Mouse (Mus musculus) midbrain, embryonic 11.5 days (tissue): ENCODE results near the gene Gm266. TPM values are rescaled to one million over a fixed set of nuclear protein-coding genes. Genes with fewer than 3 reads are reported as not detected.
A peak's percentile ranks its signal among the peaks of the same experiment; 100 is the strongest.

ENCODE experiments used
- ATAC-seq: fragments of 200-750 bp; cut with Nextera tagmentation; 2 replicates; pipeline ENCODE4 v1.8.0; 2017; ENCODE audit warnings: moderate TSS enrichment, moderate library complexity; ENCODE audit not compliant: low FRiP score
- DNase-seq: peaks from one replicate; pipeline ENCODE4 v3.0.0; 2015; ENCODE audit warnings: low spot score; ENCODE audit errors: missing footprints
- H3K27ac ChIP-seq: fragments of 300-500 bp; sonication (generic); 2 replicates; pipeline ENCODE4 v1.5.1; 2014; ENCODE audit warnings: low read depth, low read length
- H3K27me3 ChIP-seq: fragments of 300-500 bp; sonication (generic); 2 replicates; pipeline ENCODE4 v1.6.1; 2014; ENCODE audit warnings: mild to moderate bottlenecking, low read length, moderate library complexity, mixed read lengths; ENCODE audit not compliant: control insufficient read depth, insufficient read depth
- H3K36me3 ChIP-seq: fragments of 300-500 bp; sonication (generic); 2 replicates; pipeline ENCODE4 v1.6.1; 2014; ENCODE audit warnings: mild to moderate bottlenecking, low read length, moderate library complexity, mixed read lengths; ENCODE audit not compliant: control insufficient read depth, insufficient read depth
- H3K4me1 ChIP-seq: fragments of 300-500 bp; sonication (generic); 2 replicates; pipeline ENCODE4 v1.6.1; 2014; ENCODE audit warnings: low read length; ENCODE audit not compliant: control insufficient read depth, insufficient read depth
- H3K4me2 ChIP-seq: fragments of 300-500 bp; sonication (generic); 2 replicates; pipeline ENCODE4 v1.6.1; 2014; ENCODE audit warnings: mild to moderate bottlenecking, moderate library complexity
- H3K4me3 ChIP-seq: fragments of 300-500 bp; sonication (generic); 2 replicates; pipeline ENCODE4 v1.5.1; 2014; ENCODE audit warnings: low read depth, low read length
- H3K9ac ChIP-seq: fragments of 300-500 bp; sonication (generic); 2 replicates; pipeline ENCODE4 v1.6.1; 2014; ENCODE audit warnings: low read length
- H3K9me3 ChIP-seq: fragments of 300-500 bp; sonication (generic); 2 replicates; pipeline ENCODE4 v1.6.1; 2016; ENCODE audit warnings: low read length; ENCODE audit not compliant: control insufficient read depth
- WGBS: fragments of 180-500 bp; shearing (Covaris S2); extraction: QIAGEN DNeasy Blood & Tissue Kit; methylation state at CpG from one replicate; pipeline ENCODE4 v1.1.7; 2014; 5-methylcytosine and 5-hydroxymethylcytosine counted together
- polyA plus RNA-seq: library from polyadenylated mRNA; unstranded; fragments of >200 nt; fragmentation: Nextera tagmentation; extraction: Ambion mirVana; gene quantifications from 2 replicates; pipeline ENCODE4 v1.2.1, GENCODE M21; 2014

Gene Gm266
- polyA plus RNA-seq, 1 experiment from 2014 or later, result 6.0 TPM

- no peaks in the 10 kb centered on the region for H3K9me3 ChIP-seq
- H3K4me3 ChIP-seq, result no peak overlapping the region
- no peak overlapping the region for H3K9ac ChIP-seq
- H3K4me1 ChIP-seq, result no peaks in the 10 kb centered on the region
- 69% methylated on average over 1 of the region's 1 CpGs for WGBS
- no peak overlapping the region for H3K27ac ChIP-seq
- no peak for DNase-seq
- H3K4me2 ChIP-seq, result no peak overlapping the region
- H3K27me3 ChIP-seq, result no peaks in the 10 kb centered on the region
- H3K36me3 ChIP-seq, result no peaks in the 10 kb centered on the region
- no peak for ATAC-seq
Observed at GRCm38 (mm10) chr12:111471119-111471518, 14.5 kb downstream of the Gm266 start.

DNA sequence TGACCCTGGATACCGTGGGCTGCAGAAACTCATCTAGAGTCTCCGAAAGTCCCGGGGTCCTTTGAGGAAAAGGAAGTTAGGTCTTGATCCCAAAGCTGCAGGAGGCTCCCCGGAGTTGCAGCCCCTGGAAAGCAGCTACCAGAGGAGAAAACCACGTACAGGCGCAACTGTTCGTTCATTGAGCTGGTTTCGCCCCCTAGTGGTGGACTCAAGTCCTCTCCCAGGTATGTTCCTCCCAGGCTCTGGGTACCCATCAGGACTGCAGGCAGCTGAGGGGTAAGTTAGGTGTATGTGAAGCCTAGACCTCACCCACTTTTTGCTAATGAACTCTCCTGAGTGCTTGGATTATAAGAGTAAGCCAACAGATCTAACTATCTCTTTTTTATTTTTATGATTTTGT lies 16.1 kb downstream of the Gm266 start:
- peak; percentile 57; the same call in 1 of the 2 replicates for ATAC-seq
- WGBS, result 7% methylated on average over 8 of the region's 8 CpGs
- no peaks in the 10 kb centered on the region for H3K27me3 ChIP-seq

GRCm38 (mm10) chr12:111468206-111468605 lies 17.4 kb downstream of the Gm266 start:
- Histone ChIP-seq H3K4me2 (no peak overlapping the region), H3K27me3 (no peaks in the 10 kb centered on the region), H3K4me1 (no peaks in the 10 kb centered on the region), H3K9me3 (no peaks in the 10 kb centered on the region), H3K36me3 (no peaks in the 10 kb centered on the region), H3K4me3 (no peak overlapping the region), H3K9ac (no peak overlapping the region), H3K27ac (no peak overlapping the region)
- no peak for DNase-seq
- no peak for ATAC-seq
- WGBS, result 69% methylated on average over 7 of the region's 7 CpGs

More for the DNA sequence above, 16.1 kb downstream of the Gm266 start:
- Histone ChIP-seq H3K36me3 (no peaks in the 10 kb centered on the region), H3K4me2 (no peak overlapping the region), H3K9ac (no peak overlapping the region), H3K4me3 (no peak overlapping the region), H3K9me3 (no peaks in the 10 kb centered on the region), H3K27ac (no peak overlapping the region), H3K4me1 (no peaks in the 10 kb centered on the region)
- DNase-seq, result peak; percentile 88

DNA sequence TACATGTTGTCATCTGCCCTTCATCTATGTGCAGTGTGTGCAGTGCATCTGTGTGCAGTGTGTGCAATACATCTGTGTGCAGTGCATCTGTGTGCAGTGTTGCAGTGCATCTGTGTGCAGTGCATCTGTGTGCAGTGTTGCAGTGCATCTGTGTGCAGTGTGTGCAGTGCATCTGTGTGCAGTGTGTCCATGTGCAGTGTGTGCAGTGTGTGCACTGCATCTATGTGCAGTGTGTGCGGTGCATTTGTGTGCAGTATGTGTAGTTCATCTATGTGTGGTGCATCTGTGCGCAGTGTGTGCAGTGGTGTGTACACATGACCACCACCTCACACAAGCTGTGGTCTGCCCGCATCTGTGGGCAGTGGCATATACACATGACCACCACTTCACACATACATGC lies 19.3 kb downstream of the Gm266 start:
- no peak overlapping the region for H3K4me2 ChIP-seq
- no peak for DNase-seq
- WGBS, result 95% methylated on average over 3 of the region's 3 CpGs
- H3K27ac ChIP-seq, result no peak overlapping the region
- H3K4me1 ChIP-seq, result no peaks in the 10 kb centered on the region
- H3K9ac ChIP-seq, result no peak overlapping the region
- no peak overlapping the region for H3K4me3 ChIP-seq
- no peaks in the 10 kb centered on the region for H3K36me3 ChIP-seq
- H3K9me3 ChIP-seq, result no peaks in the 10 kb centered on the region
- no peak for ATAC-seq
- no peaks in the 10 kb centered on the region for H3K27me3 ChIP-seq

- ATAC-seq, result no peak
- no peaks in the 10 kb centered on the region for H3K4me1 ChIP-seq
- no peaks in the 10 kb centered on the region for H3K27me3 ChIP-seq
- no peak overlapping the region for H3K4me3 ChIP-seq
- no peak overlapping the region for H3K9ac ChIP-seq
- H3K4me2 ChIP-seq, result no peak overlapping the region
- H3K27ac ChIP-seq, result no peak overlapping the region
- DNase-seq, result no peak
- H3K36me3 ChIP-seq, result no peaks in the 10 kb centered on the region
- 86% methylated on average over 7 of the region's 7 CpGs for WGBS
- no peaks in the 10 kb centered on the region for H3K9me3 ChIP-seq
Observed at GRCm38 (mm10) chr12:111463570-111463969, 22.1 kb downstream of the Gm266 start.

DNA sequence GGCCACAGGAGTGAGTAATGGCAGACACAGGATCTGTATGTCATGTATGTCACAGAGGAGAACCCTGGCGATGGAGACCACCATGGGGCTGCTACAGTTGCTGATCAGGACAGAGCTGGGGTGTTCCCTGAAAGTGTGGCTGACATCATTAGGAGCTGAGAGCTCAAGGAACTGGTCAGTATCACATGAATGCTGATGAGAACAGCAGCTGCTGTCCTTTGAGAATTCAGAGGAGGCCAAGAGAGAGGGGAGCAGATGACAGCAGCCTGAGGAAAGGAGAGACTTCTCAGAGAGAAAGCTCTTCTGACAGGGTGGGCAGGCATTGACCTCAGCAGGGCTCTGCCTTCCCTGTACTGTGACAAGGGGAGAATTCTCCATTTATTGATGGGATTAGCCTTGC lies 27.9 kb downstream of the Gm266 start:
- no peak overlapping the region for H3K27ac ChIP-seq
- no peaks in the 10 kb centered on the region for H3K27me3 ChIP-seq
- DNase-seq (no peak), ATAC-seq (no peak)
- H3K4me2 ChIP-seq, result no peak overlapping the region
- no peak overlapping the region for H3K9ac ChIP-seq
- no peak overlapping the region for H3K4me3 ChIP-seq
- no peaks in the 10 kb centered on the region for H3K4me1 ChIP-seq
- no peaks in the 10 kb centered on the region for H3K36me3 ChIP-seq
- WGBS, result 92% methylated on average over 1 of the region's 1 CpGs
- no peaks in the 10 kb centered on the region for H3K9me3 ChIP-seq

DNA sequence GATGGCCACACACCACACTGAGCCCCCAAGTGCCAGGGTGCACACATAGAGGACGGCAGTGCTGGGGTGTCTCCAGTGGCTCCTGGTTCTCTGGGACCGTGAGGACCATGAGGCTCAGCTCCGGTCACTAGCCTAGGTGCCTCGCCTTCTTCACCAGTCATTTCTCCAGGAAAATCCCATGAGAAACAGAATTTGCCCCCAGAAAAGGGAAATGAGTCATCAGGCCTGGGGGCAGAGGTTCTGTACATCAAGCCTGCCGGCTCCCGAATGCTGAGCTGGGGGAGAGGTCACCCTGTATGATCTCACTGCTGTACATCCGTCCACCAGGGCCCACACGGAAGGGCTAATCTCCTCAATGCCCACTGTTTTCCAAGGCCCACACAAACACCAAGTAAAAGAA lies 29.8 kb downstream of the Gm266 start:
- Histone ChIP-seq H3K4me2 (no peak overlapping the region), H3K36me3 (no peaks in the 10 kb centered on the region), H3K9me3 (no peaks in the 10 kb centered on the region), H3K4me1 (no peaks in the 10 kb centered on the region), H3K27me3 (peaks cover 6% of the 10 kb centered on the region), H3K4me3 (no peak overlapping the region), H3K9ac (no peak overlapping the region), H3K27ac (no peak overlapping the region)
- ATAC-seq, result no peak
- 54% methylated on average over 8 of the region's 8 CpGs for WGBS
- DNase-seq, result no peak

GRCm38 (mm10) chr12:111455311-111455846 lies 30.2 kb downstream of the Gm266 start:
- H3K36me3 ChIP-seq, result no peaks in the 10 kb centered on the region
- 78% methylated on average over 12 of the region's 12 CpGs for WGBS

GRCm38 (mm10) chr12:111454543-111455280 lies 30.9 kb downstream of the Gm266 start:
- DNase-seq, result no peak
- Histone ChIP-seq H3K36me3 (no peaks in the 10 kb centered on the region), H3K4me1 (no peaks in the 10 kb centered on the region), H3K9me3 (no peaks in the 10 kb centered on the region), H3K27me3 (peaks cover 17% of the 10 kb centered on the region), H3K9ac (no peak overlapping the region), H3K27ac (no peak overlapping the region), H3K4me2 (no peak overlapping the region), H3K4me3 (no peak overlapping the region)
- 64% methylated on average over 10 of the region's 10 CpGs for WGBS
- ATAC-seq, result no peak

More at GRCm38 (mm10) chr12:111455311-111455846, 30.2 kb downstream of the Gm266 start:
- Histone ChIP-seq H3K27me3 (peaks cover 11% of the 10 kb centered on the region), H3K4me3 (no peak overlapping the region), H3K9me3 (no peaks in the 10 kb centered on the region), H3K9ac (no peak overlapping the region), H3K4me1 (no peaks in the 10 kb centered on the region), H3K27ac (no peak overlapping the region), H3K4me2 (no peak overlapping the region)
- DNase-seq, result no peak
- ATAC-seq, result no peak
